Mouse (Mus musculus): ENCODE results near the gene Copg2.

Copg2 gene

DNA sequence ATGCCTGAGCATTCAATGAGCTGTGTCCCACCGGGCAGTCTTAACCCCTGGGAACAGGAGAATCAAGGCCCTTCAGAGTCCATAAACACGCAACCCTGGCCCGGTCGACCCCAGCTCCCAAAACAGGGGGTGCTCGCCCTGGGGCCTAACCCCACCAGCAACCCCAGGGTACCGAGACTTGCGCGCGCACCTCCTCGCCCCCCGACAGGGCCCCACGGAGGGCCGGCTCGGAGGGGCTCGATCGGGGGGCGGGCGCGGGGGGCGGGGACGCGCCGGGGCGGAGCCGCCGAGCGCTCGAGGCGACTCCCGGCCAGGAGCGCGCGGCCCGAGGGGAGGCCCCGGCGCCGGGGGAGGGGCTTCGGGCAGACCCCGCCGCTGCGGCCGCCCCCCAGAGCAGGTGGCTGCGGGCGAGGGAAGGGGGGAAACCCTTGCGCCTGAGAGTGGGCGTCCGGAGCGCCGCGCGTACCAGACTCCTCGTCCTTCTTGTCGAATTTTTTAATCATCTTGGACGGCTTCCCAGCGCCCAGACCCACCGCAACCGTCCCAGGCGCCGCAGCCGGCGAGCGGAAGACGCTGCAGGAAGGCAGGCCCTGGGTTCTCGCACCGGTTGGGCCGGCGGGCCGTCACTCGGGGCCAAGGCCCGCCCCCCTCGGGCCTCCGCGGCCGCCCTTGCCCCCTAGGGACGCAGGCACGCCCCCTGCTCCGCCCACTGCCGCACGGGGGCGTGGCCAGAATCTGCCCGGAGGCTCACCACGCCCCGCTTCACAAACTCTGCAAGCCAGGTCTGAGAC, at the start of gene Copg2:
TSS of gene Copg2 (minus strand) at position 600 of the 791 bp plus-strand sequence.
- no peaks in the 10 kb centered on the region for H3K36me3 ChIP-seq (ENCODE audit: control insufficient read depth, insufficient read depth, low read length, poor library complexity, severe bottlenecking)
- H3K27me3 ChIP-seq (ENCODE audit: control insufficient read depth, insufficient read depth, low read length, poor library complexity, severe bottlenecking): no peaks in the 10 kb centered on the region
- peak; percentile 96 for DNase-seq (ENCODE audit: low read depth, low spot score)

DNA sequence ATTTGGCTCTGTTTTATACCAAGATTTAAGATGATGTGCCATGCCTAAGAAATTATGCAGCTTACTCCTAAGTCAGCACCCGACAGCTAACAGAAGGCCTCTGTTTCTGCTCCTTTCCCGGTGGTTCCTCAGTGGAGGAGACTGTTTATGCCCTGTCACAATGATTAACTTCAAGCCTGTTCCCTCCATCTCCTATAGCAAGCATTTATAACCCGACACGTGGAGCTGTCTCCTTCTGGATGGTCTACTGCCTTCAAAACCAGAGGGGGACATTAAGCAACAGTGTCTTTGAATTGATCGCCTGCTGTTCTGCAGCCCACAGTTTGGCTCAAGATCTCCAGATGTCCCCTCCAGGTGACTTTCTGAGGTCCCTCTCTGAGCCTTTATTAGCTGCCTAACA, 42.7 kb upstream of the Copg2 start:
- H3K27me3 ChIP-seq (ENCODE audit: control insufficient read depth, insufficient read depth, low read length, poor library complexity, severe bottlenecking): no peaks in the 10 kb centered on the region
- no peaks in the 10 kb centered on the region for H3K36me3 ChIP-seq (ENCODE audit: control insufficient read depth, insufficient read depth, low read length, poor library complexity, severe bottlenecking)
- no peak for DNase-seq (ENCODE audit: low read depth, low spot score)

DNA sequence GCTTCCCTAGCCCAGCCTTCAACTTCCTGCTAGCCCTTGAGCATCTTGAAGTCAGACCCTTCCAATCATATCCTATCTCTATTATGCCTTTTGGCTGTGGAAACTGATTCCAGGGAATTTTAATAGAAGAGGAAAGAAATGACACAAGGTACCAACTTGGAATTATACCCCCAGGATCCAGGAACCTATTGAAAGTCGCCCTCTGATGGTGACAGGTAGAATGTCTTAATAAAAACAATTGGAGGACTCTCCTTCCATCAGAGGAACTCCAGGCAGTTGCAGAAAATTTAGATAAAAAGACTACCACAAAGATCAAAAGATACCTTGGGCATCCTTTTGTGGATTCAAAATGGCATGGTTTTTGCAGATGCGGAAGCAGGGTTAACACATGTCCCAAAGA, 26.2 kb upstream of the Copg2 start:
- Histone ChIP-seq H3K36me3 (ENCODE audit: control insufficient read depth, insufficient read depth, low read length, poor library complexity, severe bottlenecking) (no peaks in the 10 kb centered on the region), H3K27me3 (ENCODE audit: control insufficient read depth, insufficient read depth, low read length, poor library complexity, severe bottlenecking) (no peaks in the 10 kb centered on the region)
- DNase-seq (ENCODE audit: low read depth, low spot score): peak; percentile 9

DNA sequence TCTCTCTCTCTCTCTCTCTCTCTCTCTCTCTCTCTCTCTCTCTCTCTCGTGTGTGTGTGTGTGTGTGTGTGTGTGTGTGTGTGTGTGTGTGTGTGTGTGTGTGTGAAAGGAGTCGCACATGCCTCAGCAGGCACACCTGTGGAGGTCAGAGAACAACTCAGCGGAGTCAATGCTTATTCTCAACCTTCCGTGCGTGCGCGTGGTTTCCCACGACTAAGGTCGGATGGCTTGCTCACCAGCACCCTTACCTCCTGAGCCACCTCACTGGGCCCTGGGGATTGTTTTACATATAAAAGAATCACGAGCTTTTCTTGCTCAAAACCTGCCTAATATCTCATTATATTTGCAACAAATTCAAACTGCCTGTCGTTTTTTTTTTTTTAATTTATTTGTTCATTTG, 25.2 kb upstream of the Copg2 start:
- peak; percentile 80 for DNase-seq (ENCODE audit: low read depth, low spot score)
- H3K27me3 ChIP-seq (ENCODE audit: control insufficient read depth, insufficient read depth, low read length, poor library complexity, severe bottlenecking): no peaks in the 10 kb centered on the region
- no peaks in the 10 kb centered on the region for H3K36me3 ChIP-seq (ENCODE audit: control insufficient read depth, insufficient read depth, low read length, poor library complexity, severe bottlenecking)

DNA sequence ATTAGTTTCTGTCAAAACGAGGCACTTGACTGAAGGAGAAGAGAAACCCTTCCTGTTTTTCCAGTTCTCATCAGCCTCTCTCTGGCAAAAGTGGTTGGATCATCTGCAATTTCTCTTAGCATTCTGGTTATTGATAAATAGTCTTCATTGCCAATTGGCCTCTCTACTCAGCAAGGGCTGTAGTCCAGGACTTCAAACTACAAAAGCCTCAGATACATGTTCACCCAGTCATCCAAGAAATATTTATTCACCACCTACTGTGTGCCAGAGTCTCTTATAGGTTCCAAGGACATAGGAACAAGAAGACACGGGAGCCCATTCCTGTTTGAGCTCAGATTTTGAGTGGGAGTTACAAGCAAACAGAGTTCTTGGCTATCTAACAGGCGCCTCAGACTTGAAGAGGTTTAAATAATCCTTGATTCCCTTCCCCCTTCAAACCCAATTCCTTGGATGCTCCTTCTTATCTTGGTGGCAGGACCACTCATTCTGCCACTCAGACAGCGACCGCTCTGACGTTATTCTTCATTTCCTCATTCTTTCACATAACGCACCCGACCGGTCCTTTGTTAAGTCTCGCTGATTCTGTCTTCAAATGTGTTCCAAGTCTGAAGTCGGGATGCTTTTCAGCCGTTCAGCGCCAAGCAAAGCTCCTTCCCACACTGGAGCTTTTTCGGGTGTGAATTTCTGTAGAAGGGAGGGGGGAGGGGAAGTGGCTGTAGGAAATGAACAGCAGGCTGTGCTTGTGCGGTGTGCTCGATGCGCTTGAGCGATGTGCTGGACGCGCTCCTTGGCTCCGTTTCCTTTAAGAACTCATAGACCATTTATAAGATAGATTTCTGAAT, 24.5 kb upstream of the Copg2 start:
- Histone ChIP-seq H3K27me3 (ENCODE audit: control insufficient read depth, insufficient read depth, low read length, poor library complexity, severe bottlenecking) (no peaks in the 10 kb centered on the region), H3K36me3 (ENCODE audit: control insufficient read depth, insufficient read depth, low read length, poor library complexity, severe bottlenecking) (no peaks in the 10 kb centered on the region)
- peak; percentile 75 for DNase-seq (ENCODE audit: low read depth, low spot score)

DNA sequence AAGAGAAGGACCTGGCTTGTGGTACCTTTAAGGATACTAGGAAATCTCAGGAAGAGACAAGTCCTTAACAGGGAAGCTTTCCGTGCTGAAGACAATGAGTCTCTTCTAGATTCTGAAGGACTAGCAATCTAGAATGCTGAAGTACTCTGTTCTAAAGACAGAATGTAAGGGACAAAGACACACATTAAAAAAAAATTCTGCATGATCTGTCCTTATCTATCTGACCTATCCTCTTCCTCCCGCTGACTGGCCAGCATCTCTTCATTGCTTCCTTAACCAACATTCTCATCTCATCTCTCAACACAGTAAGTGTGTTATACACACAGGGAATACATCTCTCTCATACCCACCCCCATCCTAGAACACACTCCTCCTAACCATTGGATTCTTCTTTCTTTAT, 18.9 kb upstream of the Copg2 start, which contains the start of gene Tsga13:
TSS of gene Tsga13 (minus strand) at position 101 of the 400 bp plus-strand sequence.
- no peak for DNase-seq (ENCODE audit: low read depth, low spot score)
- no peaks in the 10 kb centered on the region for H3K36me3 ChIP-seq (ENCODE audit: control insufficient read depth, insufficient read depth, low read length, poor library complexity, severe bottlenecking)
- H3K27me3 ChIP-seq (ENCODE audit: control insufficient read depth, insufficient read depth, low read length, poor library complexity, severe bottlenecking): no peaks in the 10 kb centered on the region

DNA sequence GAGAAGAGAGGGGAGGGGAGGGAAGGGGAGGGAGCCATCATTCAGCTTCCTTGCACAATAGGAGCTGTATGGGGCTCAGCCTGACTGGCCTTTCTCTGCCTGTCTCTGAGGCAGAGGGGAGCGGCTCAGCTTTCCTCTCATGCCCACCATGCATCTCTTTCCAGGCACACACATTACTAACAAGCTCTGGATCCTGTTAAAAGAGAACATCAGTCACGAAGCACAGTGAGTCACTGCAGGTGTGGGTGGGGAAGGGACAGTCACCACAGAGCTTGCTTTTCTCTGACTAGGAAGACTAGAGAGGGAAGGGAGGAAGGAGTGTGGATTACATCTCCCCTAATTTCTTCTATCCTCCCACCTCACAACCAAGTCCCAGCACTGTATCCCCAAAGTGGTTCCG, 11.4 kb upstream of the Copg2 start:
- H3K27me3 ChIP-seq (ENCODE audit: control insufficient read depth, insufficient read depth, low read length, poor library complexity, severe bottlenecking): no peaks in the 10 kb centered on the region
- H3K36me3 ChIP-seq (ENCODE audit: control insufficient read depth, insufficient read depth, low read length, poor library complexity, severe bottlenecking): no peaks in the 10 kb centered on the region
- DNase-seq (ENCODE audit: low read depth, low spot score): no peak

DNA sequence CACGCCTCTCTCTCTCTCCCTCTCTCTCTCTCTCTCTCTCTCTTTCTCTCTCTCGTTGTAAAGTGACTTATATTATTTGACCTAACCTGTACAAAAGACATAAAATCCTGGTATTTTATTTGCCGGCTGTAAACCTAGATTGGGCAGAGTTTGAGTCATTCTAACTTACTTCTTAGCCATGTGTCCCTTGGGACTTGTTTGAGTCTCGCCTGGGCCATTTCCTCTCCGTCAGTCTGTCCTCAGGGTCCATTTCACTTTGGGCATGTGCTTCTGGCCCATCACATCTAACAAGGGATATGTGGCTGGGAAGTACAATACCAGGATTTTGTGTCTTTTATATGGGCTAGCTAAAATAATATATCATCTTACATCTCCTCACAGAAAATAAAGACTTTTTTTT, 8.3 kb upstream of the Copg2 start:
- H3K36me3 ChIP-seq (ENCODE audit: control insufficient read depth, insufficient read depth, low read length, poor library complexity, severe bottlenecking): no peaks in the 10 kb centered on the region
- no peaks in the 10 kb centered on the region for H3K27me3 ChIP-seq (ENCODE audit: control insufficient read depth, insufficient read depth, low read length, poor library complexity, severe bottlenecking)
- DNase-seq (ENCODE audit: low read depth, low spot score): peak; percentile 52

DNA sequence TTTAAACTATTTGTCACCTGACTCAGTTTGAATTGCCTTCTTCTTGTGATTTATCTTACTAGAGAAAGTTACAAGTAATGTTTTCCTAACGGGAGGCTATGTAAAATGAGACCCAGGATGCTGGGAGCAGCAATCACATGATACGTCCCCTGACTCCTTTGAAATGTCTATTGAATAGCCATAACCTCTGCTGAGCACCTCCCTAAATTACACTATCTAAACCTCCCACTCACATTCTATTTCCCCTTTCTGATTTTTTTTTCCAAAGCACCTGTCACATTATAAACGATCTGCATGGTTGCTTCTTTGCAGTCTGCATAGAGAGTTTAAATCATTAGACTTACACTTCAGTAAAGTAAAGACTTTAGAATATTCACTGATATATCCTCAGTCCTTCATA, 7.4 kb upstream of the Copg2 start:
- DNase-seq (ENCODE audit: low read depth, low spot score): peak; percentile 65
- no peaks in the 10 kb centered on the region for H3K27me3 ChIP-seq (ENCODE audit: control insufficient read depth, insufficient read depth, low read length, poor library complexity, severe bottlenecking)
- no peaks in the 10 kb centered on the region for H3K36me3 ChIP-seq (ENCODE audit: control insufficient read depth, insufficient read depth, low read length, poor library complexity, severe bottlenecking)

DNA sequence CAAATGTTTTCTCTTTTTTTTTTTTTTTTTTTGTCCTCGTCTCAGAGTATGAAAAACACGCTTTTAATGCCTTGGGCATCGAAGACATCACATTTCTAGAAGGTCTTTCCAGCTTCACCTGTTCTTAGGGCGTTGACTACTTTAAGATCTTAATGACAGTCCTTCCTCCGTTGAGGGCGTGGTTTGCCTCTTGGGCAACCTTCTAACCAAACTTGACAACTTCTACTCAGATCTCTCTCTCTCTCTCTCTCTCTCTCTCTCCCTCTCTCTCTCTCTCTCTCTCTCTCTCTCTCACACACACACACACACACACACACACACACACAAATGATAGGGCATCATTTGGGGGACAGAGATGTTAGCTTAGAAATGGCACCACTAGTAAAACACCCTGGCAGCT, 926 bp upstream of the Copg2 start:
- no peaks in the 10 kb centered on the region for H3K27me3 ChIP-seq (ENCODE audit: control insufficient read depth, insufficient read depth, low read length, poor library complexity, severe bottlenecking)
- H3K36me3 ChIP-seq (ENCODE audit: control insufficient read depth, insufficient read depth, low read length, poor library complexity, severe bottlenecking): no peaks in the 10 kb centered on the region
- DNase-seq (ENCODE audit: low read depth, low spot score): no peak

DNA sequence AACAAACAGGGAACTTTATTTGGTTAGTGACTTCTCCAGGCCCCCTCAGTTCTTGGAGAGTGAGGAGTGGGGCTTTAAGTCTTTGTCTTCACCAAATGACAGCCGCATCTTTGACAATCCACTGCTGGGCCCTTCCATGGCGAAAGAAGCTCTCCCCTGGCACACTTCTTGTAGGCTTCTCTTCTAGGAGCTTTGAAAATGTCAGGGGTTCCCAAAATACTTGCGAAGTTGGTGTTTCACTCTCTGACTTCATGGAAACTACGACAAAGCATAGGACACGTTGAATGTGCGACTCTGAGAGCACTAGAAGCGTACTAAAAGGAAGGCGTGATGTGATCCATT, 363 bp upstream of the Copg2 start:
- no peaks in the 10 kb centered on the region for H3K27me3 ChIP-seq (ENCODE audit: control insufficient read depth, insufficient read depth, low read length, poor library complexity, severe bottlenecking)
- no peak for DNase-seq (ENCODE audit: low read depth, low spot score)
- no peaks in the 10 kb centered on the region for H3K36me3 ChIP-seq (ENCODE audit: control insufficient read depth, insufficient read depth, low read length, poor library complexity, severe bottlenecking)

DNA sequence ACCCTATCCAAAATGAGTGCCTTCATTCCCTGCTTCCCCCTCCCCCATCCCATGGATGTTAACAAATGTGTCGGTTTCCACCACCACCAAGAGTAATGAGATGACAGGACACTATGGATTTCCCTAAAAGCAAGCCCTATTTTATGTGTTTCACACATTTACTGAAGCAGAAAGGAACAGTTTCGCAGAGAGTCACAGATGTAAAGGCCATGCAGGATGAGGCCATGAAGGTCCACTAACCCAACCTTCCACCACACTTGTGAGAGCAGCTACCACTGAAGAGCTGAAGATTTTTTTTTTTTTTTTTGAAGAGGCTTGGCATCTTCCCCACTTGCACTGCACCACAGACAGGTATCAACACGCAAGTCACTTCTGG, 787 bp downstream of the Copg2 start:
- Histone ChIP-seq H3K27me3 (ENCODE audit: control insufficient read depth, insufficient read depth, low read length, poor library complexity, severe bottlenecking) (no peaks in the 10 kb centered on the region), H3K36me3 (ENCODE audit: control insufficient read depth, insufficient read depth, low read length, poor library complexity, severe bottlenecking) (no peaks in the 10 kb centered on the region)
- no peak for DNase-seq (ENCODE audit: low read depth, low spot score)

DNA sequence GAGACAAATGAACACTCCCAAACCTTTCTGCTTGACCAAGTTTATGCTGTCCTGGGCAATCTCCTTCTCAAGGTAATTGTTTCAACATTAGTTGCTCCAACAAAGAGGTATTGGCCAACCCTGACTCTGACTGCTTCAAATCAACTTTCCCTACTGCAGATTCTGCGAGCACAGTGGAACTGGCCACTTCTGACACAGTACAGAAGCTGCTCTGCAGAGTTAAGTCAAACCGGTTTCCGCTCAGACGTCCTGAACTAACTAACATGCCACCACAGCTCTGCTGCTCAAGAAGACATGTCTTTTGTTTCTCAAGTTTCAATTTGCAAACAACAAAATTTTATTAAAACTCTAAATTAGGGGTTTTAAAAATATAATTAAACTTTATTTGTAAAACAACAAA, 3.5 kb downstream of the Copg2 start:
- Histone ChIP-seq H3K36me3 (ENCODE audit: control insufficient read depth, insufficient read depth, low read length, poor library complexity, severe bottlenecking) (peaks cover 2% of the 10 kb centered on the region; the same call in 1 of the 2 replicates), H3K27me3 (ENCODE audit: control insufficient read depth, insufficient read depth, low read length, poor library complexity, severe bottlenecking) (no peaks in the 10 kb centered on the region)
- no peak for DNase-seq (ENCODE audit: low read depth, low spot score)

DNA sequence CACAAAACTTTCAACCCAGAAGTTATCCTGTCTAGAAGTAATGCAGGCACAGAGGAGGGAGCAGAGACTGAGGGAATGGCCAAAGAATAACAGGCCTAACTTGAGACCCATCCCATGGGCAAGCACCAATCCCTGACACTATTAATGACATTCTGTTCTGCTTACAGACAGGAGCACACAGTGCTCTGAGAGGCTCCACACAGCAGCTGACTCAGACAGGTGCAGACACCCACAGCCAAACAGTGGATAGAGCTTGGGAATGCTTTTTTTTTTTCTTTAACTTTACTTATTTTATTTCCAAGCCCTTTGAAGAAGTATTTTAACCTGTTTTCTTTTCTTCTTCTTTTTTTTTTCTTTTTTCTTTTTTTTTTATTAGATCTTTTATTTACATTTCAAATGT, 4.8 kb downstream of the Copg2 start:
- DNase-seq (ENCODE audit: low read depth, low spot score): no peak
- peaks cover 2% of the 10 kb centered on the region; the same call in 1 of the 2 replicates for H3K36me3 ChIP-seq (ENCODE audit: control insufficient read depth, insufficient read depth, low read length, poor library complexity, severe bottlenecking)
- no peaks in the 10 kb centered on the region for H3K27me3 ChIP-seq (ENCODE audit: control insufficient read depth, insufficient read depth, low read length, poor library complexity, severe bottlenecking)

DNA sequence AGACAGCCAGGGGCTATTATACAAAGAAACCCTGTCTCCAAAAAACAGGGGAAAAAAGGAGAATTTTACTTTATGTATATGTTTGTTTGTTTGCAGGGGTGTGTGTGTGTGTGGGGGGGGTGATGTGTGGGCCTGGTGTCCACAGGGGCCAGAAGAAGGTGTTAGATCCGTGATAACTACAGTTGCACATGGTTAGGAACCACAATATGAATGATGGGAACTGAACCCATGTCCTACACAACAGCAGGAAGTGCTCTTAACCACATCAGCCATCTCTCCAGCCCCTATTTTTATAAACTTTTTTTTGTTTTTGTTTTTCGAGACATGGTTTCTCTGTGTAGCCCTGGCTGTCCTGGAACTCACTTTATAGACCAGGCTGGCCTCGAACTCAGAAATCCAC, 11.7 kb downstream of the Copg2 start:
- no peak for DNase-seq (ENCODE audit: low read depth, low spot score)
- H3K27me3 ChIP-seq (ENCODE audit: control insufficient read depth, insufficient read depth, low read length, poor library complexity, severe bottlenecking): no peaks in the 10 kb centered on the region

More for the DNA sequence above, 11.7 kb downstream of the Copg2 start:
- peaks cover 8% of the 10 kb centered on the region for H3K36me3 ChIP-seq (ENCODE audit: control insufficient read depth, insufficient read depth, low read length, poor library complexity, severe bottlenecking)

All from splenic B cell, adult 2 months (primary cell).